Mouse (Mus musculus) lung, embryonic 14.5 days (tissue): ENCODE data around the gene Inf2. TPM values are rescaled to one million over a fixed set of nuclear protein-coding genes. Genes with fewer than 3 reads are reported as not detected.

Experiments used
- ATAC-seq: fragments of 200-750 bp; cut with Nextera tagmentation; 2 replicates; pipeline ENCODE4 v1.8.0; 2017; ENCODE audit warnings: mild to moderate bottlenecking, moderate TSS enrichment, moderate library complexity; ENCODE audit not compliant: insufficient read depth
- DNase-seq: peaks from one replicate; pipeline ENCODE4 v3.0.0-alpha.2; 2015
- H3K27ac ChIP-seq: fragments of 300-500 bp; sonication (generic); 2 replicates; pipeline ENCODE4 v1.5.1; 2014; ENCODE audit warnings: low read depth, mild to moderate bottlenecking, moderate library complexity
- H3K27me3 ChIP-seq: fragments of 300-500 bp; sonication (generic); 2 replicates; pipeline ENCODE4 v1.6.1; 2014; ENCODE audit warnings: low read length, control low read depth; ENCODE audit not compliant: insufficient read depth
- H3K36me3 ChIP-seq: fragments of 300-500 bp; sonication (generic); 2 replicates; pipeline ENCODE4 v1.6.1; 2014; ENCODE audit warnings: control low read depth; ENCODE audit not compliant: insufficient read depth
- H3K4me1 ChIP-seq: fragments of 300-500 bp; sonication (generic); 2 replicates; pipeline ENCODE4 v1.6.1; 2014; ENCODE audit warnings: antibody characterized with exemption, control low read depth; ENCODE audit not compliant: insufficient read depth
- H3K4me2 ChIP-seq: fragments of 300-500 bp; sonication (generic); 2 replicates; pipeline ENCODE4 v1.6.1; 2014; ENCODE audit warnings: mild to moderate bottlenecking
- H3K4me3 ChIP-seq: fragments of 300-500 bp; sonication (generic); 2 replicates; pipeline ENCODE4 v1.5.1; 2014; ENCODE audit warnings: low read depth, low read length
- H3K9ac ChIP-seq: fragments of 300-500 bp; sonication (generic); 2 replicates; pipeline ENCODE4 v1.6.1; 2014
- H3K9me3 ChIP-seq: fragments of 300-500 bp; sonication (generic); 2 replicates; pipeline ENCODE4 v1.6.1; 2016; ENCODE audit warnings: low read depth, low read length, control low read depth
- CTCF ChIP-seq: IDR thresholded peaks from 2 replicates; pipeline ENCODE4 v1.5.1; 2016; ENCODE audit warnings: antibody characterized with exemption, low read depth
- WGBS: fragments of 180-500 bp; shearing (Covaris S2); extraction: QIAGEN DNeasy Blood & Tissue Kit; methylation state at CpG from one replicate; pipeline ENCODE4 v1.1.7; 2014; 5-methylcytosine and 5-hydroxymethylcytosine counted together
- polyA plus RNA-seq: library from polyadenylated mRNA; unstranded; fragments of >200 nt; fragmentation: Nextera tagmentation; extraction: Ambion mirVana; gene quantifications from 2 replicates; pipeline ENCODE4 v1.2.1, GENCODE M21; 2014

Gene Inf2
- polyA plus RNA-seq, 1 experiment from 2014 or later: 5.2 TPM

DNA sequence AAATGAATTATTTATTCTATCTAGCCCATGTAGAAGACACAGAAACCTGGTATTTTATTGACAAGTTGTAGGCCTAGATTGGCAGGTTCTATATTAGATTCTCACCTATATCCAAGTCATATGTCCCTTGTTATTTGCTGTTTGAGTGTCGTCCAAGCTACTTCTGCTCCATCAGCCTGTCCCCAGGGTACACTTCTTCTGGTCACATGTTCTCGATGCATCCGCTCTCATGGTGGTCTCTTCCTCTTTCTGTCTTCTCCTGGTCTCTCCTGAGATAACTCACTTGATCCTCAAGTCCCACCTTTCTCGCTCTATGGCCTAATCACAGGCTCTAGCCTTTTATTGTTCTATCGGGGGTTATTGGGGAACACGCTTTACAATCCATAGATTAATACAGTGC lies 25.6 kb upstream of the Inf2 start:
- Histone ChIP-seq H3K9ac (no peak overlapping the region), H3K9me3 (no peaks in the 10 kb centered on the region), H3K4me2 (no peak overlapping the region), H3K36me3 (no peaks in the 10 kb centered on the region), H3K4me3 (no peak overlapping the region), H3K27me3 (no peaks in the 10 kb centered on the region), H3K4me1 (no peaks in the 10 kb centered on the region), H3K27ac (no peak overlapping the region)
- DNase-seq (no peak), ATAC-seq (no peak)
- WGBS: 90% methylated on average over 6 of the region's 6 CpGs
- no peak for TF ChIP-seq CTCF

DNA sequence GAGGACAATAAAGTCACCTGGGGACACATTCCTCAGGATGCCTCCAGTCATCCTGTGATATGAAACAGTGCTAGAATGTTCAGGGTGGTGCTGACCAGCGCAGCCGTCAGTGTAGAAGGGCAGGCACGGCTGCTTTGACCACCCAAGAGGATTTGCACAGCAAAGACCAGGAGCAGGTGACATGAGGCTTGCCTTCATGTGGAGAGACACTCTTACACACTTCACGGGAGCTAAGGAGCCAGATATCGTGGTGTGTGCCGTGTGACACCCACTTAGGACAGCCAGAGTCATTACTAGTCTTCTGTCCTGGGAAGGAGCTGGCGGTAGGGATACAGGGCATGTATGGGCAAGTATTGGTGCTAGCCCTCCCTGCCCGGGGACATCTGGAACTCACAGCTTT lies 18.4 kb upstream of the Inf2 start:
- Histone ChIP-seq H3K9ac (no peak overlapping the region), H3K4me3 (no peak overlapping the region), H3K4me2 (no peak overlapping the region), H3K9me3 (no peaks in the 10 kb centered on the region), H3K36me3 (no peaks in the 10 kb centered on the region), H3K27ac (no peak overlapping the region), H3K4me1 (no peaks in the 10 kb centered on the region), H3K27me3 (no peaks in the 10 kb centered on the region)
- DNase-seq: no peak
- WGBS: 64% methylated on average over 8 of the region's 8 CpGs
- 0 out of 2 replicates have a peak, but pooled peaks have one; percentile 6 for ATAC-seq
- no peak for TF ChIP-seq CTCF

DNA sequence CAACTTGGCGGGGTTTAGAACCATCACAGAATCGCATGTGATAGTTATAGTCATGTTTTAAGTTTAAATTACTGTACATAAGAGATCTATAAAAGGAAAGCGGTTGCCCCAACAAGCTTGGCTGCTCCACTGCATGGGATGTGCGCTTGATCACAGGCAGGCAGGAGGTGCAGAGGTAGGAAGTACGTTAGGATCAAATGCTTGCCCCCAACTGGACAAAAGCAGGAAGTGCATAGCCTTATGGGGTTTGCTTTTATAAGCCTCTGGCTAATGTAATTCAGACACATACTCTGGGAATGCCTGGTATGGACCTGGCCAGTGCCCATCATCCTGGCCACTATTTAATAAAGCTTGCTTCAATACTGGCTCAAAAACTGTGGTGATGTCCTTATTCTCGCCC lies 17.5 kb upstream of the Inf2 start:
- 0 out of 2 replicates have a peak, but pooled peaks cover 2% of the 10 kb centered on the region for H3K4me1 ChIP-seq
- 59% methylated on average over 6 of the region's 6 CpGs for WGBS
- TF ChIP-seq CTCF: peak; percentile 45
- H3K27ac ChIP-seq: no peak overlapping the region
- H3K9ac ChIP-seq: no peak overlapping the region
- H3K9me3 ChIP-seq: no peaks in the 10 kb centered on the region
- no peaks in the 10 kb centered on the region for H3K36me3 ChIP-seq
- ATAC-seq: no peak
- H3K4me2 ChIP-seq: no peak overlapping the region
- H3K27me3 ChIP-seq: no peaks in the 10 kb centered on the region
- DNase-seq: no peak
- H3K4me3 ChIP-seq: no peak overlapping the region

DNA sequence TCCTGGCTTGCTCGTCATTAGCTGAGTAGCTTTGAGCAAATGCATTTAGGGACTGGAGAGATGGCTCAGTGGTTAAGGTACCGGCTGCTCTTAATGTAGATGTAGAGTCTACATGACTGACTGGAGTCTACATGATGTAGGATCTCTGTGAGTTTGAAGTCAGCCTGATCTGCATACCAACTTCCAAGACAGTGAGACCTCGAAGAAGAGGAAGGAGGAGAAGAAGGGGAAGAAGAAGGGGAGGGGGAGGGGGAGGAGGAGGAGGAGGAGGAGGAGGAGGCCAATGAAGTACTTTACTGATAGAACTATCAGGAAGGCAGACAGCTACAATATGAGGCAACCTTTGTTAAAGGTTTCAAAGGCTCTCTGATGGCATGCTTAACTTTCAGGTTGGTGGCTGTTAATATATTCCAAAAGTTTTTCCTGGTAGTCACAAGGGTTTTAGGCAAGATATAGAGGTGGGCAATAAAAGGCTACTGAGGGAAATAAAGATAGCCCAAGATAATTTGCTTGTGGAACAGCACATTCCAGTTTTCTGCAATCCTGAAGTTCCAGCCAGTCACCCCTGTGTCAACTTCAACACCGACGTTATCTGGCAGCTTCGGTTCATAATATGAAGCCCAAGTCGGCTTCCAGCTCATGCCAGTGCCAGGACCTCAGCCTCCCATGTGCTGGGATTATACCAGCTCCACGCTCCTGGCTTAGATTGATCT lies 13.2 kb upstream of the Inf2 start:
- Histone ChIP-seq H3K4me2 (no peak overlapping the region), H3K27me3 (no peaks in the 10 kb centered on the region), H3K4me3 (no peak overlapping the region), H3K4me1 (peaks cover 14% of the 10 kb centered on the region), H3K27ac (peak overlapping the region; percentile 27; the same call in 1 of the 2 replicates), H3K36me3 (no peaks in the 10 kb centered on the region), H3K9ac (no peak overlapping the region), H3K9me3 (no peaks in the 10 kb centered on the region)
- no peak for TF ChIP-seq CTCF
- ATAC-seq (no peak), DNase-seq (no peak)
- WGBS: 59% methylated on average over 8 of the region's 8 CpGs

DNA sequence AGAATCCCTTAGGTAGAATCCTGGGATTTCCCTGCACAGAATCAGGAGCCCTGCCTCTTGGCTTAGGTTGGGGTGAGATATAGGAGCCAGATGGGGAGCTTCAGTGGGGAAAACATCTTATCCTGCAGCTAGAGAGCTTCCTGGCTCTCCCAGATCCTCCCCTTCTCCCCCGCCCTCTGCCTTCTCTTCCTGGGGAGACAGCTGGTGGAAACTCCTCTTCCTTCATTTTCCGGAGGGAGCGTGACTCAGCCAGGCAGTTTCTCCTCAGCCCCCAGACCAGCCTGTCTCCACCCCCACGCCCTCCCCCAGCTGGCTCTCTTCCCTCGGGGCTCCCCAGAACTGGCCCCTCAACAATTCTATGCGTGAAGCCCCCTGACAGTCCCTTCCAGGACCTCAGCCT lies 12.2 kb upstream of the Inf2 start:
- H3K9me3 ChIP-seq: no peaks in the 10 kb centered on the region
- H3K9ac ChIP-seq: peak overlapping the region; percentile 3; the same call in 1 of the 2 replicates
- ATAC-seq: peak; percentile 63
- peak; percentile 58 for DNase-seq
- no peak overlapping the region for H3K4me3 ChIP-seq
- no peaks in the 10 kb centered on the region for H3K36me3 ChIP-seq
- peaks cover 14% of the 10 kb centered on the region for H3K4me1 ChIP-seq
- no peak for TF ChIP-seq CTCF
- no peaks in the 10 kb centered on the region for H3K27me3 ChIP-seq
- 7% methylated on average over 6 of the region's 6 CpGs for WGBS
- peak overlapping the region; percentile 76; the same call in 1 of the 2 replicates for H3K27ac ChIP-seq
- peak overlapping the region; percentile 20 for H3K4me2 ChIP-seq

DNA sequence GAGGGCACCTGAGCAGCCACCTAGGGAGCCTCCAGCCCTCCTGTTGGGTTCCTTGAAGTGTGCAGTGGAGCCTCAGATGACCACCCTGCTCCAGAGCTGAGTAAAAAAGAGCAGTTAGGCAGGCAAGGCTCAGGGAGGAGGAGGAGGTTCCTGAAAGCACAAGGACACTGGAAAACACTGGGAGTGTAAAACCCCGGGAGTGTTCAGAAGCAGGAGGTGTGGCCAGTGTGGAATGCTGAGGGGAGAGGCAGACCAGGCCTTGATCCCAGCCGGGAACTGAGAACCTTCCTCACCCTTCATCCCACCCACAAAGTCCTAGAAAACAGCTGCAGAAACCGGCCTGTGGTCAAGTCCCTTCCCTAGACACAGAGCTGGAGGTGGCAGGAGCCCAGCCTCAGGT lies 11.8 kb upstream of the Inf2 start:
- ATAC-seq: peak; percentile 75
- Histone ChIP-seq H3K36me3 (no peaks in the 10 kb centered on the region), H3K27me3 (no peaks in the 10 kb centered on the region), H3K4me1 (peaks cover 14% of the 10 kb centered on the region), H3K9ac (peak overlapping the region; percentile 3; the same call in 1 of the 2 replicates), H3K4me3 (no peak overlapping the region), H3K27ac (peak overlapping the region; percentile 76; the same call in 1 of the 2 replicates), H3K4me2 (peak overlapping the region; percentile 20), H3K9me3 (no peaks in the 10 kb centered on the region)
- peak; percentile 66 for DNase-seq
- TF ChIP-seq CTCF: no peak
- 0% methylated on average over 3 of the region's 3 CpGs for WGBS

DNA sequence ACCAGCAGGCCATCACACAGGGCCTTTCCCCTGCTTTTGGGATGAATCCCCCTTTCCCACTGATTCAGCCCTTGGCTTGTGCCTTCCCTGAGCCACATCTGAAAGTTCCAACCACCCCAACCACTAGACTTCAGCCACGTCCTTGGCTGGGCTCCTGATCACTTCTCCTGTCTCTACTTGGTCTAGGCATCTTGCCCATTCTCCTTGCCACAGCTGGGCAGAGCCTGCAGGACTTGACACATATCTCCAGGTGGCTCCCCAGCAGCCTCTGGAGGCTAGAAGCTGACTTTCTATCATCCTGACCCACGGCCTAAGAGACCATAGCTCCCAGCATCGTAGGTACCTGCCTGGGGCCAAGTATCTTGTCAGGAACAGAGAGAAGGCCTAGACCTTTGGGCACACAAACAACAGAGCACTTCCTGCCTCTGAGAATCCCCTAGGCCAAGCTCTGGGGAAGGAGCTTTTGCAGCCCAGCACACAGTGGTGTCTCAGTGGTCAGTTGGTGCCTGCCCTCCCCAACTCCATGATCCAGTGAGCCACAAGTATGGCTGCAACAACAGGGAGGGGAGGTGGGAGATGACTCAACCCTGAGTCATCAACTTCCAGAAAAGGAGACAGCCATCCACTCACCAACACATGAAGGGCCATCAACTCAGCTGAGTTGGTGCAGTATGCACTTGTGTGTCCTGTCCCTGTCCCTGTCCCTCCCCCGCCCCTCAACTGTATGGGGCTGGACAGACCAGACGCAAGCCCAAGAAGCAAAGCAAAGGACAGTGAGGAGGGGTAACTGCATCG lies 10.1 kb upstream of the Inf2 start:
- Histone ChIP-seq H3K4me3 (no peak overlapping the region), H3K27ac (no peak overlapping the region), H3K36me3 (no peaks in the 10 kb centered on the region), H3K4me2 (no peak overlapping the region), H3K27me3 (no peaks in the 10 kb centered on the region), H3K9ac (no peak overlapping the region), H3K9me3 (no peaks in the 10 kb centered on the region), H3K4me1 (peaks cover 14% of the 10 kb centered on the region)
- no peak for TF ChIP-seq CTCF
- ATAC-seq: no peak
- no peak for DNase-seq
- WGBS: 66% methylated on average over 6 of the region's 6 CpGs
